In the genomic region with DNA sequence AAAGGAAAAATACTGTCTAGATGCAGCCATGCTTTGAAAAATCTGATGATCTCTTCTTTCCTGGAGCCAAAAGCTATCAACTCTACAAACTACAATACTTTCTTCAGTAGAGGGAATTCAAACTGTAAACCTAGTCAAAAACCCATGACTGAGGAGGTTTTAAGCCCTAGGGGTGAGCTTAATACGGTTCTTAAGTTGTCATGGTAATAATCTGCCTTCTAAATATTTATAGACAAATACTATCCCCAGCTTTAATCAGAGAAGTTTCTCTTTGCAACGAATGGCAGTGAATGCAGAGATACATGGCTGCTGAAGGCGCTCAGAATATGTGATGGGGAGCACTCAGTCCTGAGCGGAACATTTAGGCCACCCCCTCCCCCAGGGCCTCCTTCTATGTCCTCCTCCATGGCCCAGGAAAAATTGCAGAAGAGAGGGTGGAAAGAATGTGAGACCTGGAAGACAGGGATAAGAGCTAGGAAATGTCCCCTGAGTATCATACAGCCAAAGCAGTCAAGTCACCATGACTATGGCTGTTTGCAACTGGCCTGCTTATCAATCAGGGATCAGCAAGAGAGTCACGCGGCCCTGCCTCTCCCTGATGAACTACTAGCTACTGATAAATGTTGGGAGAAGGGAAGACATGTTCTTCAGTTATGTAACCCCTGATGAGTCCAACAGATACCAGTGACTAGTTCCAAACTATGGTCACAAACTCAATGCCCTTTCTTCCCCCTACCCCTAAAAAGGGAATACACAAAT, we compare ENCODE assay signal across 13 mouse cellular contexts.
"Had no signal": no experiment of that assay in that cellular context is flagged by ENCODE, and none has a peak within 500 bp of the region (broad histone marks: within the 10 kb centered on the region; RNA-seq: fewer than 3 reads in every experiment).

No protein-coding gene starts in this region.

- H3K4me2 ChIP-seq: limb, embryonic 12.5 days; neural tube, embryonic 12.5 days; stomach, embryonic 15.5 days had no signal

- H3K9me3 ChIP-seq: limb, embryonic 12.5 days; neural tube, embryonic 12.5 days; stomach, embryonic 15.5 days had no signal

- H3K4me1 ChIP-seq: limb, embryonic 12.5 days; neural tube, embryonic 12.5 days had no signal

- H3K9ac ChIP-seq: limb, embryonic 12.5 days; neural tube, embryonic 12.5 days; stomach, embryonic 15.5 days had no signal

- H3K36me3 ChIP-seq: neural tube, embryonic 12.5 days; stomach, embryonic 15.5 days had no signal

- H3K4me3 ChIP-seq: limb, embryonic 12.5 days; neural tube, embryonic 12.5 days; stomach, embryonic 15.5 days had no signal

- ATAC-seq: lung, postnatal 0 days had no signal

- H3K27me3 ChIP-seq: limb, embryonic 12.5 days; neural tube, embryonic 12.5 days; stomach, embryonic 15.5 days had no signal

- DNase-seq: kidney, adult 11 months; kidney, adult 9 months; kidney, postnatal 36 days; layer of hippocampus, adult 9-11 months; lung, postnatal 36 days; right cerebral cortex, postnatal 4 days; spleen, adult 18-20 months; thymus, postnatal 4 days had no signal

- H3K27ac ChIP-seq: kidney, postnatal 0 days; limb, embryonic 12.5 days; neural tube, embryonic 12.5 days; stomach, embryonic 15.5 days had no signal
